Mouse (Mus musculus): Measurements from ENCODE around the gene Cand1. TPM values are rescaled to one million over a fixed set of nuclear protein-coding genes. Genes with fewer than 3 reads are reported as not detected.
A peak's percentile ranks its signal among the peaks of the same experiment; 100 is the strongest.

The Cand1 gene
- polyA plus RNA-seq, 1 experiment from 2014 or later = 81.2 TPM

GRCm38 (mm10) chr10:119204334-119204946 lies 35.4 kb downstream of the Cand1 start:
- Histone ChIP-seq H3K4me1 (ENCODE audit: control insufficient read depth, insufficient read depth, low read length) (no peaks in the 10 kb centered on the region), H3K4me2 (ENCODE audit: low read depth, low read length) (no peak overlapping the region), H3K4me3 (ENCODE audit: low read depth, low read length) (no peak overlapping the region), H3K9me3 (ENCODE audit: control insufficient read depth, low read length) (no peaks in the 10 kb centered on the region), H3K27me3 (replicated peaks; ENCODE audit: control insufficient read depth, insufficient read depth, low read length) (no peaks in the 10 kb centered on the region), H3K9ac (ENCODE audit: low read depth, low read length) (no peak overlapping the region), H3K36me3 (ENCODE audit: control insufficient read depth, insufficient read depth, low read length) (peaks cover 87% of the 10 kb centered on the region), H3K27ac (replicated peaks; ENCODE audit: low read depth, low read length) (no peak overlapping the region)
- 68% methylated on average over 12 of the region's 12 CpGs for WGBS
- DNase-seq (ENCODE audit: low spot score) = no peak
- ATAC-seq (ENCODE audit: low read depth) = no peak

DNA sequence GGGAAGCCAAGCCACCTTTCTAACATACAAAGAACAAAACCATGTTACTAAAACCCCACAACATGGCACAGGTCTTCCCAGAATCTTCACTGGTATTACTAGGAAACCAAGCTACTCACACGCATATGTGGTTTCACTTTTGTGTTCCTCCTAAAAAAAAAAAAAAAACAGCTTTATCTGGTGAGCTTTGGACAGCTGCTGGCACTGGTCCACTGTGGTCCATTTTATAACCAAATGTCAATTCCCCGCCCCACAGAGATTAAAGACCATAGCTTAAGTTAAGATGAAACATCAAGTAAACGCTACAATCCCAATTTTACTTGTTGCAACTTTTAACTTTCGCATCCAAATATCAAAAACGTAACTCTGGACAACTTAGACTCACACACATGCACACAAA lies 40.0 kb downstream of the Cand1 start:
- Histone ChIP-seq H3K4me1 (ENCODE audit: control insufficient read depth, insufficient read depth, low read length) (no peaks in the 10 kb centered on the region), H3K4me3 (ENCODE audit: low read depth, low read length) (no peak overlapping the region), H3K9ac (ENCODE audit: low read depth, low read length) (no peak overlapping the region), H3K36me3 (ENCODE audit: control insufficient read depth, insufficient read depth, low read length) (peaks cover 65% of the 10 kb centered on the region), H3K4me2 (ENCODE audit: low read depth, low read length) (no peak overlapping the region), H3K27me3 (replicated peaks; ENCODE audit: control insufficient read depth, insufficient read depth, low read length) (no peaks in the 10 kb centered on the region), H3K27ac (replicated peaks; ENCODE audit: low read depth, low read length) (no peak overlapping the region), H3K9me3 (ENCODE audit: control insufficient read depth, low read length) (no peaks in the 10 kb centered on the region)
- no peak for DNase-seq (ENCODE audit: low spot score)
- ATAC-seq (ENCODE audit: low read depth) = no peak
- 95% methylated on average over 5 of the region's 5 CpGs for whole genome bisulfite sequencing

DNA sequence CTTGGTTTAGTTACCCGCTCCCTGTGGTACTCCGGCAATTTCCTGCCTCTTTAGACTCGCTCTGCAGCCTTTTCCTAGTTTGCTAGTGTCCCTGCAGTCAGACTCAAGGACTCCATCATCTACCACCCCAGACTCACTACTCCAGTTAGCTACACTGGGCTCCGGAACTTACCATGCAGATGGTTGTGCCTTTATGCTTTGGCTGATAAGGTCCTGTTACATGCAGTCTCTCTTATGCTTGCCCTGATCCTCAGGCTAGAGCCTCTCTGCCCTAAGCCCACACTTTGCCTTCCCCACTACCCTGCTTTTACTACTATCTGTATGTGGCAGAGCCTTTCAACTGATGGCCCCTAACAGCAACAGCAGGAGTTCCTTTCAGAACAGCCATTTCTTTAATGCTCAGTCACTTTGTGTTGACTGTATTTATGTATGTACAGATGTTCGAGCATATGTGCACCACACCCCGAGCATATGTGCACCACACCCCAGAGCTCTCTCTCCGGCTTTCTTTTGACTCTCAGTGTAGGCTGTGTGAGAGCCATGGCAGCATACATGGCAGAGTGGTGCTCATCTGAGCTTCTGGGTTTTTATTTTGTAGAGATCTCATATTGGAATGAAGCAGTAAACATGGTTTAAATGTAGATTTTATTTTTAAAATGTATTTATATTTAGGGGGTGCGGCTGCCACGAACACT lies 41.5 kb downstream of the Cand1 start:
- Histone ChIP-seq H3K4me2 (ENCODE audit: low read depth, low read length) (no peak overlapping the region), H3K9me3 (ENCODE audit: control insufficient read depth, low read length) (no peaks in the 10 kb centered on the region), H3K27ac (replicated peaks; ENCODE audit: low read depth, low read length) (no peak overlapping the region), H3K36me3 (ENCODE audit: control insufficient read depth, insufficient read depth, low read length) (peaks cover 56% of the 10 kb centered on the region), H3K27me3 (replicated peaks; ENCODE audit: control insufficient read depth, insufficient read depth, low read length) (no peaks in the 10 kb centered on the region), H3K4me1 (ENCODE audit: control insufficient read depth, insufficient read depth, low read length) (no peaks in the 10 kb centered on the region), H3K9ac (ENCODE audit: low read depth, low read length) (no peak overlapping the region), H3K4me3 (ENCODE audit: low read depth, low read length) (no peak overlapping the region)
- DNase-seq (ENCODE audit: low spot score) (peak; percentile 19), ATAC-seq (ENCODE audit: low read depth) (no peak)
- 93% methylated on average over 9 of the region's 9 CpGs for WGBS

DNA sequence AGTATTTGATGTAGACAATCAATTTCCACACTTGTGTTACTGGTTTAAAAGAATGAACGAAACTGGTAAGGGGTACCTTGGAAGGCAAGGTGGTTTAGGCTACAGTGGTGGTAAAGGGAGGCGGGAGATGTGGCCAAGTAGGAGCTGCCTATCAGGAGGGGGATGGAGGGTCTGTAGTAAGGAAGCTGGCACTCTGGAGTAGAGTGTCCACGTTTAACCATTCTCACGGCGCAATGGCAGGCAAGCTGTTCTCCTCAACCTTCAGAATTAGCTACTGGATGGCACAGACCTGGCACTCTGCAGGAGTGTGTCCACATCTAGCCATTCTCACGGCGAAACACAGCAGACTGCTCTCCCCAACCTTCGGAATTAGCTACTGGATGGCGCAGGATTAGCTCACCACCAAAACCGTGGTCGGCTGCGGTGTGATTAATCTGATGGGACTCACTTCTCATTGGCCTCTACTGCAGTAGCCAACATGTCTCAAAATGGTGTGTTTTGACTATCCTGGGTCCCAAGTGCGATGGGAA lies 42.2 kb downstream of the Cand1 start:
- ATAC-seq (ENCODE audit: low read depth) = no peak
- no peak overlapping the region for H3K9ac ChIP-seq (ENCODE audit: low read depth, low read length)
- no peak overlapping the region for H3K4me2 ChIP-seq (ENCODE audit: low read depth, low read length)
- H3K36me3 ChIP-seq (ENCODE audit: control insufficient read depth, insufficient read depth, low read length) = peaks cover 51% of the 10 kb centered on the region
- H3K27me3 ChIP-seq (replicated peaks; ENCODE audit: control insufficient read depth, insufficient read depth, low read length) = no peaks in the 10 kb centered on the region
- 93% methylated on average over 13 of the region's 13 CpGs for WGBS
- H3K27ac ChIP-seq (replicated peaks; ENCODE audit: low read depth, low read length) = no peak overlapping the region
- no peak overlapping the region for H3K4me3 ChIP-seq (ENCODE audit: low read depth, low read length)
- no peaks in the 10 kb centered on the region for H3K9me3 ChIP-seq (ENCODE audit: control insufficient read depth, low read length)
- no peaks in the 10 kb centered on the region for H3K4me1 ChIP-seq (ENCODE audit: control insufficient read depth, insufficient read depth, low read length)
- no peak for DNase-seq (ENCODE audit: low spot score)

DNA sequence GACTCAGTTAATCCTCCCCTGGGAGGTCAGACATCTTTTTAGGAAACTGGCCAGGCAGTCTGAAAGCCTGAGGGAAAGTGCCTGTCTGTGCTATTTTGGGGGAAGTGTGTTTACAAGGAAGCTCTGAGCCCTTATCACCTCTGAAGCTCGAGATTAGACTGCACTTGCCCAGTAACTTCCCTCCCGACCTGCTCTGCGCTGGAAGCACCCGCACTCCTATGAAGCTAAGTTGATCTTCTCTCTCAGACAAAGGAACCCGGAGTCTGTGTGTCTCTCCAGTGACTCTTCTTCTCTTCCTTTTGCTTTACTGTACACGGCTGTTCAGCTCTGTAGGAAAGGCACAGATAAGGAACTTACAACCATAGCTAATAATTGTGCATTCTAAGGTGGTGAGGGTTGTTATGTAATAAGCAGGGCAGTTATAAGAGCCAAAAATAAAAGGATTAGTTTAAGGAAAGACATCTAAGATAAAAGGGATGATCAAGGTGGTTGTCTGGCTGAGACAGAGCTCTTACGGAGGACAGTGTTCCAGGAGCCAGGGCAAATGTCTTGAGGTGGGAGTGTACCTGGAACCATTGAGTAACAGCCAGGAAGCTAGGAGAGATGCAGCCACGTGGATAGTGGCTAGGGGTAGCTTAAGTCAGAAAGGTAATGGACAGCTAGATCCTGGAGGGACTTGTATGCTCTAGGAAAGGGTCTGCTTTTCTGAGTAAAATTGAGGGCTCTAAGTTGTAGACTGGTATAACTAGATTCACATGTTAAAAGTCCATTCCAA lies 47.1 kb downstream of the Cand1 start:
- 59% methylated on average over 8 of the region's 8 CpGs for WGBS
- no peaks in the 10 kb centered on the region for H3K9me3 ChIP-seq (ENCODE audit: control insufficient read depth, low read length)
- no peak overlapping the region for H3K4me3 ChIP-seq (ENCODE audit: low read depth, low read length)
- no peak overlapping the region for H3K4me2 ChIP-seq (ENCODE audit: low read depth, low read length)
- H3K36me3 ChIP-seq (ENCODE audit: control insufficient read depth, insufficient read depth, low read length) = peaks cover 12% of the 10 kb centered on the region; the same call in 1 of the 2 replicates
- no peaks in the 10 kb centered on the region for H3K4me1 ChIP-seq (ENCODE audit: control insufficient read depth, insufficient read depth, low read length)
- no peaks in the 10 kb centered on the region for H3K27me3 ChIP-seq (replicated peaks; ENCODE audit: control insufficient read depth, insufficient read depth, low read length)
- ATAC-seq (ENCODE audit: low read depth) (no peak), DNase-seq (ENCODE audit: low spot score) (no peak)
- no peak overlapping the region for H3K9ac ChIP-seq (ENCODE audit: low read depth, low read length)
- H3K27ac ChIP-seq (replicated peaks; ENCODE audit: low read depth, low read length) = no peak overlapping the region

- 65% methylated on average over 4 of the region's 4 CpGs for WGBS
Measured at GRCm38 (mm10) chr10:119187720-119188119, 52.1 kb downstream of the Cand1 start.

GRCm38 (mm10) chr10:119169656-119170055 lies 70.2 kb downstream of the Cand1 start:
- 91% methylated on average over 3 of the region's 3 CpGs for WGBS
- Histone ChIP-seq H3K4me3 (ENCODE audit: low read depth, low read length) (no peak overlapping the region), H3K9ac (ENCODE audit: low read depth, low read length) (no peak overlapping the region), H3K36me3 (ENCODE audit: control insufficient read depth, insufficient read depth, low read length) (no peaks in the 10 kb centered on the region), H3K27me3 (replicated peaks; ENCODE audit: control insufficient read depth, insufficient read depth, low read length) (no peaks in the 10 kb centered on the region), H3K9me3 (ENCODE audit: control insufficient read depth, low read length) (no peaks in the 10 kb centered on the region), H3K4me2 (ENCODE audit: low read depth, low read length) (no peak overlapping the region), H3K27ac (replicated peaks; ENCODE audit: low read depth, low read length) (no peak overlapping the region), H3K4me1 (ENCODE audit: control insufficient read depth, insufficient read depth, low read length) (no peaks in the 10 kb centered on the region)
- ATAC-seq (ENCODE audit: low read depth) (no peak), DNase-seq (ENCODE audit: low spot score) (no peak)

More at GRCm38 (mm10) chr10:119187720-119188119, 52.1 kb downstream of the Cand1 start:
- H3K27ac ChIP-seq (replicated peaks; ENCODE audit: low read depth, low read length) = no peak overlapping the region
- H3K4me3 ChIP-seq (ENCODE audit: low read depth, low read length) = no peak overlapping the region
- H3K9me3 ChIP-seq (ENCODE audit: control insufficient read depth, low read length) = 0 out of 2 replicates have a peak, but pooled peaks cover 4% of the 10 kb centered on the region
- H3K27me3 ChIP-seq (replicated peaks; ENCODE audit: control insufficient read depth, insufficient read depth, low read length) = no peaks in the 10 kb centered on the region
- no peaks in the 10 kb centered on the region for H3K4me1 ChIP-seq (ENCODE audit: control insufficient read depth, insufficient read depth, low read length)
- no peak overlapping the region for H3K4me2 ChIP-seq (ENCODE audit: low read depth, low read length)
- H3K9ac ChIP-seq (ENCODE audit: low read depth, low read length) = no peak overlapping the region
- no peaks in the 10 kb centered on the region for H3K36me3 ChIP-seq (ENCODE audit: control insufficient read depth, insufficient read depth, low read length)
- ATAC-seq (ENCODE audit: low read depth) (no peak), DNase-seq (ENCODE audit: low spot score) (no peak)

GRCm38 (mm10) chr10:119169237-119169636 lies 70.6 kb downstream of the Cand1 start:
- Histone ChIP-seq H3K4me1 (ENCODE audit: control insufficient read depth, insufficient read depth, low read length) (no peaks in the 10 kb centered on the region), H3K9me3 (ENCODE audit: control insufficient read depth, low read length) (no peaks in the 10 kb centered on the region), H3K27ac (replicated peaks; ENCODE audit: low read depth, low read length) (no peak overlapping the region), H3K9ac (ENCODE audit: low read depth, low read length) (no peak overlapping the region), H3K27me3 (replicated peaks; ENCODE audit: control insufficient read depth, insufficient read depth, low read length) (no peaks in the 10 kb centered on the region), H3K36me3 (ENCODE audit: control insufficient read depth, insufficient read depth, low read length) (no peaks in the 10 kb centered on the region), H3K4me3 (ENCODE audit: low read depth, low read length) (no peak overlapping the region), H3K4me2 (ENCODE audit: low read depth, low read length) (no peak overlapping the region)
- WGBS = 77% methylated on average over 13 of the region's 13 CpGs
- ATAC-seq (ENCODE audit: low read depth) (no peak), DNase-seq (ENCODE audit: low spot score) (no peak)
